Mouse (Mus musculus): ENCODE data around the gene Ikzf1.

Gene Ikzf1

GRCm38 (mm10) chr11:11690059-11690844 is 5.4 kb downstream of the Ikzf1 start:
- DNase-seq (ENCODE audit: low spot score), result no peak

- no peak for DNase-seq (ENCODE audit: low spot score)
Measured at GRCm38 (mm10) chr11:11690845-11691196, 6.0 kb downstream of the Ikzf1 start.

- no peak for DNase-seq (ENCODE audit: low spot score)
Measured at GRCm38 (mm10) chr11:11691324-11692058, 6.7 kb downstream of the Ikzf1 start.

GRCm38 (mm10) chr11:11692558-11693166 is 7.9 kb downstream of the Ikzf1 start:
- DNase-seq (ENCODE audit: low spot score), result no peak

- no peak for DNase-seq (ENCODE audit: low spot score)
Measured at GRCm38 (mm10) chr11:11693446-11693845, 8.6 kb downstream of the Ikzf1 start.

- no peak for DNase-seq (ENCODE audit: low spot score)
Measured at GRCm38 (mm10) chr11:11694072-11694471, 9.3 kb downstream of the Ikzf1 start.

- no peak for DNase-seq (ENCODE audit: low spot score)
Measured at GRCm38 (mm10) chr11:11694472-11695177, 9.8 kb downstream of the Ikzf1 start.

GRCm38 (mm10) chr11:11695211-11695887 is 10.5 kb downstream of the Ikzf1 start:
- DNase-seq (ENCODE audit: low spot score), result no peak

- DNase-seq (ENCODE audit: low spot score), result no peak
Measured at GRCm38 (mm10) chr11:11695907-11696306, 11.1 kb downstream of the Ikzf1 start.

GRCm38 (mm10) chr11:11696814-11697213 is 12.0 kb downstream of the Ikzf1 start:
- no peak for DNase-seq (ENCODE audit: low spot score)

GRCm38 (mm10) chr11:11701378-11701777 is 16.6 kb downstream of the Ikzf1 start:
- no peak for DNase-seq (ENCODE audit: low spot score)

- DNase-seq (ENCODE audit: low spot score), result no peak
Measured at GRCm38 (mm10) chr11:11703776-11704175, 19.0 kb downstream of the Ikzf1 start.

- DNase-seq (ENCODE audit: low spot score), result no peak
Measured at GRCm38 (mm10) chr11:11708154-11708719, 23.4 kb downstream of the Ikzf1 start.

GRCm38 (mm10) chr11:11709311-11709710 is 24.5 kb downstream of the Ikzf1 start:
- no peak for DNase-seq (ENCODE audit: low spot score)

GRCm38 (mm10) chr11:11710718-11711117 is 25.9 kb downstream of the Ikzf1 start:
- DNase-seq (ENCODE audit: low spot score), result no peak

GRCm38 (mm10) chr11:11711748-11712147 is 26.9 kb downstream of the Ikzf1 start:
- no peak for DNase-seq (ENCODE audit: low spot score)

- no peak for DNase-seq (ENCODE audit: low spot score)
Measured at GRCm38 (mm10) chr11:11714676-11715075, 29.9 kb downstream of the Ikzf1 start.

- no peak for DNase-seq (ENCODE audit: low spot score)
Measured at GRCm38 (mm10) chr11:11715963-11716691, 31.3 kb downstream of the Ikzf1 start.

GRCm38 (mm10) chr11:11716692-11717037 is 31.9 kb downstream of the Ikzf1 start:
- no peak for DNase-seq (ENCODE audit: low spot score)

- DNase-seq (ENCODE audit: low spot score), result no peak
Measured at GRCm38 (mm10) chr11:11717606-11718167, 32.9 kb downstream of the Ikzf1 start.

GRCm38 (mm10) chr11:11719748-11720147 is 34.9 kb downstream of the Ikzf1 start:
- no peak for DNase-seq (ENCODE audit: low spot score)

Measured in MN1 (cell line).